Mouse (Mus musculus): ENCODE data around the gene Cbfb. TPM values are rescaled to one million over a fixed set of nuclear protein-coding genes. Genes with fewer than 3 reads are reported as not detected.
"Not testable (repeated sequence)": the region's sequence is repeated elsewhere in the genome, so short reads cannot be mapped to it uniquely, and the experiment has no call there.

The Cbfb gene
- polyA plus RNA-seq, 1 experiment = 15.1 TPM

DNA sequence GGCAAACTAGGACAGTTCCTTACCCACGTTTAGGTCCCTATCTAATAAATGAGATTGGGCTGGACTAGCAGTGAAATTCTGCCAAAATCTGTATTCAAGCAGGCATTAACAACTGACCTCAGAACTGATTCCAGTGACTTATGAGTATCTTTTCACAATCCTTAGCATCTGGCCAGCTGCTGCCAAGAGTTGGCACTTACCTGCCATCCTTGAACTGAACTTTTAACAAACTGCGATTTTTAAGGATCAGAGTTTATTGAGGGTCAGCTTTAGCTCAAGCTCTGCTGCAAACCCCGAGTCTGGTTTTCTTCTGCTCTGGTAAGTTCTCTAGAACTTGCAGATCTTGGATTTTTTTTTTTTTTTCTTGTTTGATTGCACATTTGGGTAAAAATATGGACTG lies 892 bp upstream of the Cbfb start:
- Histone ChIP-seq H3K4me1 (ENCODE audit: control insufficient read depth, insufficient read depth, low read length) (no peaks in the 10 kb centered on the region), H3K4me3 (replicated peaks; ENCODE audit: insufficient read depth, low read depth, low read length) (no peak overlapping the region), H3K27me3 (ENCODE audit: control insufficient read depth, insufficient read depth, low read length) (no peaks in the 10 kb centered on the region), H3K27ac (ENCODE audit: insufficient read depth, low read length) (no peak overlapping the region)
- TF ChIP-seq POLR2A (IDR thresholded peaks at IDR 0.05; ENCODE audit: borderline replicate concordance, insufficient read depth, low read length) (no peak), CTCF (IDR thresholded peaks at IDR 0.05; ENCODE audit: borderline replicate concordance, insufficient read depth, low read depth, low read length) (no peak)
- no peak for DNase-seq
- 56% methylated on average over 3 of the region's 3 CpGs for WGBS

DNA sequence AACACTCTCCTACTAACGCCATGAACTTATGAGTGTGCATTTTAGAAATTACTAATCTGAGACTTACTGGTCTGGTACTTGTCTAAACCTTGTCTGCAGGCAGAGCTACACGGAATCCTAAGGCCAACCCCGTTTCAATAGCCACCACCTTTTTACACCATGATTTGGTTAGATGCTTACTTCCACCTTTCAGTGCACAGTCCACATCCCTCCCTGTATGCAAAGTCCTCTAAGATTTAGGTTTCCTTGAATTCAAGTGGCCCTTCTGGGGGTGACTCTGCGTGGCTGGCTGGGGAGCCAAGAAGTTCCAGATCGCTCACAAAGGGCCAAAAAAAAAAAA lies 463 bp upstream of the Cbfb start:
- 5% methylated on average over 5 of the region's 5 CpGs for WGBS
- H3K27ac ChIP-seq (ENCODE audit: insufficient read depth, low read length) = peak overlapping the region; percentile 24; the same call in 1 of the 2 replicates
- peak overlapping the region; percentile 88 for H3K4me3 ChIP-seq (replicated peaks; ENCODE audit: insufficient read depth, low read depth, low read length)
- TF ChIP-seq CTCF (IDR thresholded peaks at IDR 0.05; ENCODE audit: borderline replicate concordance, insufficient read depth, low read depth, low read length) = no peak
- TF ChIP-seq POLR2A (IDR thresholded peaks at IDR 0.05; ENCODE audit: borderline replicate concordance, insufficient read depth, low read length) = no peak
- no peak for DNase-seq
- H3K4me1 ChIP-seq (ENCODE audit: control insufficient read depth, insufficient read depth, low read length) = no peaks in the 10 kb centered on the region
- H3K27me3 ChIP-seq (ENCODE audit: control insufficient read depth, insufficient read depth, low read length) = no peaks in the 10 kb centered on the region

DNA sequence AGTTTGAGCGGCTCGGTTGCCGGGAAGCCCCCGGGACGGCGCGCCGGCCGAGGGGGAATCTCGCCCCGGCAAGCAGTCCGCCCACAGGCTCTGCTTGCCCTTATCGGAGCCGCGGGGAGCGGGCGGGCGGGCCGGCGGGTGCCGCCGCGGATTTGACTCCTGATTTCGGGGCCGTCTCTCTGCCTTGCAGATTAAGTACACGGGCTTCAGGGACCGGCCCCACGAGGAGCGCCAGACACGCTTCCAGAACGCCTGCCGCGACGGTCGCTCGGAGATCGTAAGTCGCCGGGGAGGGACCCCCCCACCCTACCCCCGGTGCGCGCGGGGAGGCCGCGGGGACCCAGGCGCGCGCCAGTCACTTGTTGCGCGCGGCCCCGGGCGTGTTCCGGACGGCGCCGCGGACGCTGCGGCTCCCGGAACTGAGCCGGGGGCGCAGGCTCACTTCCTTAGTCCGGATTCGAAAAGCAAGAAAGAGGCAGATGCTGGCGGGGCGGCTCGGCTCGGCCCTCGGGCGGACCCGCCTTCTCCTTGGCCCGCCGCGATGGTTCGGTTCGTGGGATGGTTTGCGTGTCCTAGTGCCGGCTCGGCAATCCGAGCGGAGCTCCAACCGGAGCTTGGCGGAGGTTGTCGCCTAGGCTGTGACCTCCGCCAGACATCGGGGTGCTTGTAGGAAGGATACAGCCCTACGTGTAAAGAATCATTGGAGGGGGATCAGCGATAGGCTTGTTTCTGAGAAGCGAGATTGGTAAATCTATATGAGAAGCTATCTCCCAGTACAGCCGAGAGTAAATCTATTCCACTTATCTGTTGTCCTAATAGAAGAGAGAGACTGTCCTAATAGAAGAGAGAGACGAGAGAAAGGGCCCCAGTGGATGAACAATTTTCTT lies 885 bp downstream of the Cbfb start:
- no peaks in the 10 kb centered on the region for H3K4me1 ChIP-seq (ENCODE audit: control insufficient read depth, insufficient read depth, low read length)
- TF ChIP-seq POLR2A (IDR thresholded peaks at IDR 0.05; ENCODE audit: borderline replicate concordance, insufficient read depth, low read length) (no peak), CTCF (IDR thresholded peaks at IDR 0.05; ENCODE audit: borderline replicate concordance, insufficient read depth, low read depth, low read length) (no peak)
- peak; percentile 51 to 61 for DNase-seq
- no peaks in the 10 kb centered on the region for H3K27me3 ChIP-seq (ENCODE audit: control insufficient read depth, insufficient read depth, low read length)
- H3K27ac ChIP-seq (ENCODE audit: insufficient read depth, low read length) = no peak overlapping the region
- peak overlapping the region; percentile 88 for H3K4me3 ChIP-seq (replicated peaks; ENCODE audit: insufficient read depth, low read depth, low read length)
- WGBS = 1% methylated on average over 74 of the region's 92 CpGs

DNA sequence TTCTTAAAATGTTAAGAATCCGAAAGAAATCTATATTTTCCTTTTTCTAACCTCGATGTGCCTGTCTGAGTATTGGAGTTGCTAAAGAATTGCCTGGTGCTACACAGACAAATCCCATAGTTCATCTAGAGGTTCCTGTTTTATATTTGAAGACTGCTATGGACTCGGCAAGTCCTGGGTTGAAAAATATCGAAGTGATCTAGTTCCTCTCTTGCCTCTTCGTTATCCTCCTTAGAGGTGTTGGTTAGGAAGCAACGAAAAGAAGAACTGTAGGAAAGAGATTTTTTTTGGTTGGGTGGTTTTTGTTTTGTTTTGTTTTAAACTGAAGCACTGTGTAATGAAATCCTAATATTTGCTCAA lies 1.5 kb downstream of the Cbfb start:
- H3K4me3 ChIP-seq (replicated peaks; ENCODE audit: insufficient read depth, low read depth, low read length) = no peak overlapping the region
- no peak for DNase-seq
- no peak overlapping the region for H3K27ac ChIP-seq (ENCODE audit: insufficient read depth, low read length)
- H3K4me1 ChIP-seq (ENCODE audit: control insufficient read depth, insufficient read depth, low read length) = no peaks in the 10 kb centered on the region
- TF ChIP-seq POLR2A (IDR thresholded peaks at IDR 0.05; ENCODE audit: borderline replicate concordance, insufficient read depth, low read length) (no peak), CTCF (IDR thresholded peaks at IDR 0.05; ENCODE audit: borderline replicate concordance, insufficient read depth, low read depth, low read length) (no peak)
- H3K27me3 ChIP-seq (ENCODE audit: control insufficient read depth, insufficient read depth, low read length) = no peaks in the 10 kb centered on the region
- WGBS = 23% methylated on average over 6 of the region's 6 CpGs

DNA sequence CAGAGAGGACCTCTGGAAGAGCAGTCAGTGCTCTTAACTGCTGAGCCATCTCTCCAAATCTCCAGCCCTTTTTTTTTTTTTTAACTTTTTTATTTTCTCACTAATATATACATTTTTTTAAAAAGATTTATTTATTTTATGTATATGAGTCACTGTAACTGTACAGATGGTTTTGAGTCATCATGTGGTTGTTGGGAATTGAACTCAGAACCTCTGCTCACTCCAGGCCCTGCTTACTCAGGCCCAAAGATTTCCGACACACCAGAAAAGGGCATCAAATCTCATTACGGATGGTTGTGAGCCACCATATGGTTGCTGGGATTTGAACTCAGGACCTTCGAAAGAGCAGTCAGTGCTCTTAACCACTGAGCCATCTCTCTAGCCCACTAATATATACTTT lies 4.8 kb downstream of the Cbfb start:
- H3K27me3 ChIP-seq (ENCODE audit: control insufficient read depth, insufficient read depth, low read length); H3K4me3 ChIP-seq (replicated peaks; ENCODE audit: insufficient read depth, low read depth, low read length); DNase-seq; H3K27ac ChIP-seq (ENCODE audit: insufficient read depth, low read length); H3K4me1 ChIP-seq (ENCODE audit: control insufficient read depth, insufficient read depth, low read length): not testable (repeated sequence)
- 99% methylated on average over 3 of the region's 3 CpGs for WGBS

DNA sequence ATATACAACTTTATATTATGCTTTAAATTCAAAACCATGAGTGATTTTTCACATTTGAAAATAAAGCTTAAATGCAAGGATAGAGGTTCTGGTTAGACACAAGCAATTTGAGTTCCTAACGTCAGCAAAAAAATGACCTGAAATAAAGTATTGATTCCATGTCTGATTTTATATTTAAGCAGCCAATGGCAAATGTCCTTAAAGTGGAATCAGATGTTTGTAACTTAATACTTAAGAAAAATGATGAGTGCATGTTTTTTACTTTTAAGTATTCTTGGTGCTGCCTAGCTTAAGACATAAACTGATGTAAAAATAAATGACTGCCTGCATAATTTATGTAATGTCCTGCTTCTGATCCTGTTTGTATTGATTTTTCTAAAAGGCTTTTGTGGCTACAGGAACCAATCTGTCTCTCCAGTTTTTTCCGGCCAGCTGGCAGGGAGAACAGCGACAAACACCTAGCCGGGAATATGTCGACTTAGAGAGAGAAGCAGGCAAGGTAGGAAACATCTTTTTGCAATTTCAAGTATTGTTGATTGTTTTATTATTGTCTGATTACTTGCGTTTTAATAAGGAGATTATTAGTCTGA lies 7.8 kb downstream of the Cbfb start:
- TF ChIP-seq POLR2A (IDR thresholded peaks at IDR 0.05; ENCODE audit: borderline replicate concordance, insufficient read depth, low read length) (no peak), CTCF (IDR thresholded peaks at IDR 0.05; ENCODE audit: borderline replicate concordance, insufficient read depth, low read depth, low read length) (no peak)

DNA sequence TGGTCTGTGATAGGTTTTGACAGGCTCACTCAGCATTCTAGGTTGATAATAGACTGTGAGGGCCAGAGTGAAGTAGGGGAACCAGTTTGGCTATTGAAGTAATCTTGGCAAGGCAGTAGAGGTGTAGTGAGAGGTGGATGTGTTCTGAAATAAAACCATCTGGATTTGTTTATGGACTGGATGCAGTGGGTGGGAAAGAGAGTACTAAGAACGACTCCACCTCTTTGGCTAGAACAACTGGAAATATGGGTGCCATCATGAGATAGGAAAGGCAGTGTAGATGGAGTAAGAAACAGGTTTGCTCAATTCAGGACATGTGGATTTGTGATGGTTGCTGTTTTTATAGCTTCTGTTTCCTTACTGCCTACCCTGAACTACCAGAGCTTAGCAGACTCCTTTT lies 11.7 kb downstream of the Cbfb start:
- no peak for DNase-seq
- no peak overlapping the region for H3K27ac ChIP-seq (ENCODE audit: insufficient read depth, low read length)
- no peaks in the 10 kb centered on the region for H3K4me1 ChIP-seq (ENCODE audit: control insufficient read depth, insufficient read depth, low read length)
- TF ChIP-seq POLR2A (IDR thresholded peaks at IDR 0.05; ENCODE audit: borderline replicate concordance, insufficient read depth, low read length) (no peak), CTCF (IDR thresholded peaks at IDR 0.05; ENCODE audit: borderline replicate concordance, insufficient read depth, low read depth, low read length) (no peak)
- H3K27me3 ChIP-seq (ENCODE audit: control insufficient read depth, insufficient read depth, low read length) = no peaks in the 10 kb centered on the region
- WGBS = 79% methylated on average over 1 of the region's 1 CpGs
- no peak overlapping the region for H3K4me3 ChIP-seq (replicated peaks; ENCODE audit: insufficient read depth, low read depth, low read length)

More for the DNA sequence above, 7.8 kb downstream of the Cbfb start:
- no peak overlapping the region for H3K27ac ChIP-seq (ENCODE audit: insufficient read depth, low read length)
- WGBS = 67% methylated on average over 6 of the region's 6 CpGs
- DNase-seq = no peak
- H3K4me3 ChIP-seq (replicated peaks; ENCODE audit: insufficient read depth, low read depth, low read length) = no peak overlapping the region
- H3K4me1 ChIP-seq (ENCODE audit: control insufficient read depth, insufficient read depth, low read length) = no peaks in the 10 kb centered on the region
- no peaks in the 10 kb centered on the region for H3K27me3 ChIP-seq (ENCODE audit: control insufficient read depth, insufficient read depth, low read length)

DNA sequence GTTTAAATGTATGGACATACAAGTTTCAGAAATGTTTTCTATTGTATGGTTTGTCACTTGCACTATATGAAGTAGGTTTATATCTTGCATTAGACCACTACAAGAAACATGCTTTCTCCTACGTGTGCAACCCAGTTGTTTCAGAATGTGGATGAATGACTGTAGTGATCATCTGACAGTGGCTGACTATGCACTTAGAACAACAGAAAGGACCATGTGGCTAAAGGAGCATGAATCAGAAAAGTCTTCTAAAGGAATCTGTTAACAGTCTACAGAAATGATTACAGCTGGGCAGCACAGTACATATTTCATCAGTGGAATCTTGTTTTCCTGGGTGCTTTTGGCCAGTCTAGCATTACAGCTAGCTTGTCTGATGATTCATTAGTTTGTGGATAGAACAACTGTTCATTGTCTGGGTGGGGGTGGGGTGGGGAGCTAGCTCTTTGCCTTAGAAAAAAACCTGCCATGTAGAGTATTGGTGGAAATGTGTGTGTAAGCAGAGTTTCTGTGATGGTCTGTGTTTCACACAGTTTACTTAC lies 16.1 kb downstream of the Cbfb start:
- TF ChIP-seq POLR2A (IDR thresholded peaks at IDR 0.05; ENCODE audit: borderline replicate concordance, insufficient read depth, low read length) (no peak), CTCF (IDR thresholded peaks at IDR 0.05; ENCODE audit: borderline replicate concordance, insufficient read depth, low read depth, low read length) (no peak)
- Histone ChIP-seq H3K27ac (ENCODE audit: insufficient read depth, low read length) (no peak overlapping the region), H3K4me3 (replicated peaks; ENCODE audit: insufficient read depth, low read depth, low read length) (no peak overlapping the region), H3K27me3 (ENCODE audit: control insufficient read depth, insufficient read depth, low read length) (no peaks in the 10 kb centered on the region), H3K4me1 (ENCODE audit: control insufficient read depth, insufficient read depth, low read length) (no peaks in the 10 kb centered on the region)
- 79% methylated on average over 1 of the region's 1 CpGs for WGBS
- no peak for DNase-seq

All from cerebellum, adult 2 months (tissue).